8 mouse cellular contexts compared by ENCODE assay signal in genomic region chr11:33680151-33680550, GRCm38 (mm10).
DNase-seq lines count a peak whose midpoint lies in the region; ATAC-seq and TF ChIP-seq lines count a peak whose summit lies in the region.

No protein-coding gene starts in this region.

- no peak overlapping the region for H3K4me2 ChIP-seq in intestine, embryonic 14.5 days (ENCODE audit: low read length)
- H3K4me2 ChIP-seq in intestine, postnatal 0 days (replicated peaks; ENCODE audit: low read depth), result no peak overlapping the region
- peak overlapping the region; percentile 30 for H3K4me2 ChIP-seq in forebrain, embryonic 15.5 days (replicated peaks)
- peak overlapping the region; percentile 30 for H3K4me2 ChIP-seq in midbrain, embryonic 11.5 days

- under 1% methylated on average over 15 of the region's 15 CpGs for WGBS in intestine, embryonic 14.5 days
- WGBS in intestine, postnatal 0 days, result 1% methylated on average over 15 of the region's 15 CpGs
- under 1% methylated on average over 15 of the region's 15 CpGs for WGBS in forebrain, embryonic 15.5 days
- 2% methylated on average over 15 of the region's 15 CpGs for WGBS in midbrain, embryonic 11.5 days

- no peak overlapping the region for H3K27ac ChIP-seq in intestine, embryonic 14.5 days (ENCODE audit: low read depth)
- no peak overlapping the region for H3K27ac ChIP-seq in intestine, postnatal 0 days (ENCODE audit: low read depth, low read length)
- H3K27ac ChIP-seq in forebrain, embryonic 15.5 days (replicated peaks), result no peak overlapping the region
- H3K27ac ChIP-seq in midbrain, embryonic 11.5 days (ENCODE audit: low read depth, low read length), result no peak overlapping the region

- H3K36me3 ChIP-seq in intestine, embryonic 14.5 days (ENCODE audit: control insufficient read depth, insufficient read depth, low read length), result no peaks in the 10 kb centered on the region
- no peaks in the 10 kb centered on the region for H3K36me3 ChIP-seq in intestine, postnatal 0 days (ENCODE audit: control insufficient read depth, insufficient read depth)
- H3K36me3 ChIP-seq in forebrain, embryonic 15.5 days, result no peaks in the 10 kb centered on the region
- no peaks in the 10 kb centered on the region for H3K36me3 ChIP-seq in midbrain, embryonic 11.5 days (ENCODE audit: control insufficient read depth, insufficient read depth, low read length)

- H3K4me3 ChIP-seq in intestine, embryonic 14.5 days (ENCODE audit: low read depth, low read length), result no peak overlapping the region
- no peak overlapping the region for H3K4me3 ChIP-seq in intestine, postnatal 0 days (ENCODE audit: low read depth, low read length)
- H3K4me3 ChIP-seq in forebrain, embryonic 15.5 days, result peak overlapping the region; percentile 17
- H3K4me3 ChIP-seq in midbrain, embryonic 11.5 days (ENCODE audit: low read depth, low read length), result no peak overlapping the region

- DNase-seq in intestine, embryonic 14.5 days (ENCODE audit: low spot score), result peak; percentile 88
- peak; percentile 30 for DNase-seq in adrenal gland, adult 2 months
- peak; percentile 36 for DNase-seq in kidney, adult 9 months
- DNase-seq in midbrain, embryonic 11.5 days (ENCODE audit: low spot score, missing footprints), result peak; percentile 93
- DNase-seq in urinary bladder, postnatal 36 days (ENCODE audit: low spot score in 2 of 2), result peak; percentile 3 to 5
- no peak for DNase-seq in left cerebral cortex, adult 11 months (ENCODE audit: low spot score)

- no peak for TF ChIP-seq CTCF in intestine, postnatal 0 days (IDR thresholded peaks at IDR 0.05; ENCODE audit: low read depth)

- no peak overlapping the region for H3K9ac ChIP-seq in intestine, embryonic 14.5 days (ENCODE audit: low read length)
- H3K9ac ChIP-seq in intestine, postnatal 0 days (ENCODE audit: low read depth, low read length), result no peak overlapping the region
- no peak overlapping the region for H3K9ac ChIP-seq in forebrain, embryonic 15.5 days (replicated peaks)
- no peak overlapping the region for H3K9ac ChIP-seq in midbrain, embryonic 11.5 days (ENCODE audit: low read length)

- H3K27me3 ChIP-seq in intestine, embryonic 14.5 days (replicated peaks; ENCODE audit: control insufficient read depth, insufficient read depth, low read length), result peaks cover 6% of the 10 kb centered on the region; the same call in 1 of the 2 replicates
- H3K27me3 ChIP-seq in intestine, postnatal 0 days (replicated peaks; ENCODE audit: control insufficient read depth, insufficient read depth, low read length), result no peaks in the 10 kb centered on the region
- peaks cover 49% of the 10 kb centered on the region for H3K27me3 ChIP-seq in forebrain, embryonic 15.5 days
- H3K27me3 ChIP-seq in midbrain, embryonic 11.5 days (ENCODE audit: control insufficient read depth, insufficient read depth, low read length), result no peaks in the 10 kb centered on the region

- no peak for ATAC-seq in intestine, embryonic 14.5 days (replicated peaks; ENCODE audit: low FRiP score, low TSS enrichment, low read depth)
- no peak for ATAC-seq in intestine, postnatal 0 days
- ATAC-seq in forebrain, embryonic 15.5 days (replicated peaks), result no peak
- ATAC-seq in midbrain, embryonic 11.5 days (ENCODE audit: low FRiP score), result no peak

- no peaks in the 10 kb centered on the region for H3K4me1 ChIP-seq in intestine, embryonic 14.5 days (replicated peaks; ENCODE audit: control insufficient read depth, insufficient read depth, low read length)
- H3K4me1 ChIP-seq in intestine, postnatal 0 days (replicated peaks; ENCODE audit: control insufficient read depth, insufficient read depth, low read length), result no peaks in the 10 kb centered on the region
- H3K4me1 ChIP-seq in forebrain, embryonic 15.5 days, result peaks cover 6% of the 10 kb centered on the region
- H3K4me1 ChIP-seq in midbrain, embryonic 11.5 days (ENCODE audit: control insufficient read depth, insufficient read depth, low read length), result 0 out of 2 replicates have a peak, but pooled peaks cover 3% of the 10 kb centered on the region

- no peaks in the 10 kb centered on the region for H3K9me3 ChIP-seq in intestine, embryonic 14.5 days (ENCODE audit: control insufficient read depth, low read length)
- no peaks in the 10 kb centered on the region for H3K9me3 ChIP-seq in intestine, postnatal 0 days (ENCODE audit: control insufficient read depth)
- H3K9me3 ChIP-seq in forebrain, embryonic 15.5 days, result no peaks in the 10 kb centered on the region
- no peaks in the 10 kb centered on the region for H3K9me3 ChIP-seq in midbrain, embryonic 11.5 days (ENCODE audit: control insufficient read depth, low read length)

Comparison
In these comparisons a context has a peak if more than half of its experiments do, and no peak if none do; other contexts are left out.
1. H3K4me2 ChIP-seq: peak in forebrain, embryonic 15.5 days (single experiment) and midbrain, embryonic 11.5 days (single experiment); none in intestine, embryonic 14.5 days (single experiment) and intestine, postnatal 0 days (single experiment).